Mouse (Mus musculus) embryonic facial prominence, embryonic 10.5 days (tissue): ENCODE measurements around the gene Gm42791. TPM values are rescaled to one million over a fixed set of nuclear protein-coding genes. Genes with fewer than 3 reads are reported as not detected.

Source experiments
- polyA plus RNA-seq: library from polyadenylated mRNA; unstranded; fragments of >200 nt; fragmentation: Nextera tagmentation; extraction: Ambion mirVana; gene quantifications from 2 replicates; pipeline ENCODE4 v1.2.1, GENCODE M21; 2016

The Gm42791 gene
- polyA plus RNA-seq, 1 experiment from 2014 or later, result 0.49 TPM

Other genes with a start within 250 kb of the Gm42791 start
- 19.9 and 20.2 TPM in 2 replicates for gene Katnal1, start 65.8 kb downstream of the Gm42791 start, polyA plus RNA-seq
- 76.3 and 78.3 TPM in 2 replicates for gene Uspl1, start 189.2 kb upstream of the Gm42791 start, polyA plus RNA-seq
- gene Hmgb1, start 189.3 kb upstream of the Gm42791 start, polyA plus RNA-seq, result 1,556 and 1,753 TPM in 2 replicates